Mouse (Mus musculus) lung, adult 10 weeks (tissue): ENCODE measurements around the gene G6pd2. TPM values are rescaled to one million over a fixed set of nuclear protein-coding genes. Genes with fewer than 3 reads are reported as not detected.

Source experiments
- polyA plus RNA-seq: library from polyadenylated mRNA; stranded (reverse); fragments of 350-450 nt; fragmentation: Illumina TruSeq; extraction: RNeasy Lipid Tissue Mini Kit (QIAGEN cat#74804); gene quantifications from one replicate; pipeline ENCODE4 v1.2.3, GENCODE M21; 2014; ENCODE audit warnings: low read depth, low replicate concordance; ENCODE audit not compliant: insufficient read depth

G6pd2 gene
- not detected for polyA plus RNA-seq

DNA sequence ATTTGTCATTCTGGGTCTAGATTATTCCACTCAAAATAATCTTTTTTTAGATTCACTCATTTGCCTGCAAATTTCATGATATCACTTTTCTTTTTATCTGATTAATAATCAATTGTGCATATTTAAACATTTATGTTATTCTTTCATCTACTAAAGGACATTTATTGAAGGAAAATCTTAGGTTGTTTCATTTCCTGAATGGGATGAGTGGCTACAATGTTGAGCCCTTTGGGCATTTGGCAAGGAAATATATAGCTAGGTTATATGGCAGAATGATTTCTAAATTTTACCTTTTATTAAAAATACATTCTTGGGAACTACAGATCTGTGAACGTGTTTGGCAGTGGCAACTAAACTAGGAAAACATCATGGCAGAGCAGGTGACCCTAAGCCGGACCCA lies at the start of gene G6pd2:
G6pd2 (plus strand) TSS at position 301 of the 400 bp plus-strand sequence.

